Mouse (Mus musculus) B cell, adult (primary cell): ENCODE data around the gene Sfmbt1. TPM values are rescaled to one million over a fixed set of nuclear protein-coding genes. Genes with fewer than 3 reads are reported as not detected.

Experiments
- total RNA-seq: library from RNA; stranded (reverse); gene quantifications from 4 replicates; pipeline ENCODE4 v1.2.4, GENCODE M21; 2023; ENCODE audit not compliant: inconsistent age

Gene Sfmbt1
- 18.5 to 20.3 TPM (median 18.8 TPM) in 4 replicates for total RNA-seq

DNA sequence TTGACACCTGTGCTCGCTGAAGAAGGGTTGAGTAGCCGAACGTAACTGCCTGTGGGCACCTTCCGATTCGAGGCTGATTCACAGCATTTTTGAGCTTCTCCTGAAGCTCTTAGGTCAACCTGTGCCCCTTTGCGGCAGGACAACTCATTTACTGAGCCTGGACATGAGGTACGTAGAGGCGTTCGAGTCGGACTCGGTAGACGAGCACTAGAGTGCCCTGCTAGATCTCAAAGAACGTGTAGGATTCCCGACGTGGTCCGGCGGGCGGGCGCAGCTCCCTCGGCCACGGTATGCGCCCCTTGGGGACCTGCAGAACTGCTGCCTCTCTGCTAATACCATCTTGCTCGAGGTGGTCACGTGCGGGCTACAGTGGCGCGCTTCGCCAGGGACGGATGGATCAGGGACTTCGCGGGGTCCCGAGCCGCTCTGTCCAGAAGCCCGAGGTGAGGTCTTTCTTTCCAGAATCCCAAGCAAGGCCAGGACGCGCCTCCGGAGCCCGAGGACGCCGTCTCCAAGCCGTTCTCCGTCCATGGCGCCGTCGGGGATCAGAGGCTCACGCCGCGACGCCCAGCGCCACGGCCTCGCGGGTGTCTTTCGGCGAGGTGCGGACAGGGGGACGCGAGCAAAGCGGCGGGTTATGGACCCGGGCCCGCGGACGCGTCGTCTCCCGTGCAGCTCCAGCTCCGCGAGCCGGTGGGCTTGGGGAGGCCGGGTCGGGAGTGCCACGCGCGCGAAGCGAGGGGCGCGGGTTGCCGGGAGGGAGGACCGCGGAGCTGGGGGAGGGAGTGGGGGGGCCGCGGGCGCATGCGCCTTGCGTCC, at the start of gene Sfmbt1:
TSS of gene Sfmbt1 (plus strand) at position 51 of the 819 bp plus-strand sequence.

DNA sequence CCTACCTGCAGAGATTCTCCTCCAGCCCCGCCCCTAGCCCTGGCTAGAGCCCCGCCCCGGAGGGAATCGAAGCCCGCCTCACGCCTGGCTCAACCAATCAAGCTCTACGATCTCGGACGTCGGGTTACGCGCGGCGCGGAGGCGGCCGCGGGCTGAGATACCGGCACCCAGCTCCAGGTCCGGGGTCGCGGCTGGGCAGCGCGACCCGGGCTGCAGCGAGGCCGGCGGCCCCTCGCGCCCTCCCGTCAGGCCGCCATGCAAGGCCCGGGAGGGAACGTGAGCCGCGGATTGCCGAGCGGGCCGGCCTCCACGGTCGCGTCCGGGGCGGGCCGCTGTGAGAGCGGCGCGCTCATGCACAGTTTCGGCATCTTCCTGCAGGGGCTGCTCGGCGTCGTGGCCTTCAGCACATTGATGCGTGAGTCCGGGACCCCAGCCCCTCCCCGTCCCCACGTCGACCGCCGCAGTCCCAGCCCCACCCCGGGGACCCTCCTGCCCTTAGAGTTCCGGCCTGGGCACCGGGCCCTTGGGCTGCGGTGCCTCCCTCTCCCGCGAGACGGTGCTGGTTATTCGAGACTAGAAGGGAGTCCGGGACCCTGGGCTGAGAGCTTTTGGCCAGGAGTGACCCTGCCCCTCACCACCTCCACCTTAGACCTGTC, 111.0 kb downstream of the Sfmbt1 start, which contains the start of gene Tmem110:
TSS of gene Tmem110 (plus strand) at position 115 of the 656 bp plus-strand sequence.

Other genes with a start within 250 kb of the Sfmbt1 start
- 48.8 to 60.5 TPM (median 57.1 TPM) in 4 replicates for gene Dcp1a, start 235.3 kb upstream of the Sfmbt1 start, total RNA-seq
- 5.2 to 6.4 TPM (median 5.7 TPM) in 4 replicates for gene Cacna1d, start 223.4 kb upstream of the Sfmbt1 start, total RNA-seq
- gene Tkt, start 166.5 kb upstream of the Sfmbt1 start, total RNA-seq, result 170 to 180 TPM (median 172 TPM) in 4 replicates
- gene Prkcd, start 88.6 kb upstream of the Sfmbt1 start, total RNA-seq, result 464 to 482 TPM (median 469 TPM) in 4 replicates
- gene Rft1, start 60.5 kb upstream of the Sfmbt1 start, total RNA-seq, result 14.8 to 20.9 TPM (median 16.6 TPM) in 4 replicates
- 18.3 to 21.2 TPM (median 18.4 TPM) in 4 replicates for gene Tmem110, start 110.7 kb downstream of the Sfmbt1 start, total RNA-seq
- gene Mustn1, start 164.4 kb downstream of the Sfmbt1 start, total RNA-seq, result 1.3 to 2.3 TPM (median 2.1 TPM) in 4 replicates
- gene Itih4, start 171.6 kb downstream of the Sfmbt1 start, total RNA-seq, result 0.18 to 0.57 TPM (median 0.34 TPM) in 4 replicates
- gene Itih3, start 208.9 kb downstream of the Sfmbt1 start, total RNA-seq, result not detected in 4 replicates
- not detected in 4 replicates for gene Itih1, start 228.4 kb downstream of the Sfmbt1 start, total RNA-seq
- gene Nek4, start 236.5 kb downstream of the Sfmbt1 start, total RNA-seq, result 6.4 to 7.6 TPM (median 6.9 TPM) in 4 replicates